Mouse (Mus musculus) layer of hippocampus, postnatal 25 days (tissue): ENCODE results near the gene Dlg5. TPM values are rescaled to one million over a fixed set of nuclear protein-coding genes. Genes with fewer than 3 reads are reported as not detected.

ENCODE experiments used
- DNase-seq, 2 experiments: peaks; one replicate each; pipeline ENCODE4 v3.0.0; 2022; ENCODE audit warnings: mixed read lengths in 2 of 2, low spot score in 1 of 2; ENCODE audit errors: extremely low spot score in 1 of 2
- microRNA-seq, 2 experiments: library from miRNA; unstranded; fragments of <30 nt; microRNA quantifications; one replicate each; pipeline ENCODE4 v1.2.0; 2021
- total RNA-seq, 2 experiments: library from RNA; stranded (reverse); gene quantifications; 2 replicates each; pipeline ENCODE4 v1.2.3; 2021

Gene Dlg5
- total RNA-seq, 2 experiments from 2014 or later: 52.0 to 54.3 TPM

DNA sequence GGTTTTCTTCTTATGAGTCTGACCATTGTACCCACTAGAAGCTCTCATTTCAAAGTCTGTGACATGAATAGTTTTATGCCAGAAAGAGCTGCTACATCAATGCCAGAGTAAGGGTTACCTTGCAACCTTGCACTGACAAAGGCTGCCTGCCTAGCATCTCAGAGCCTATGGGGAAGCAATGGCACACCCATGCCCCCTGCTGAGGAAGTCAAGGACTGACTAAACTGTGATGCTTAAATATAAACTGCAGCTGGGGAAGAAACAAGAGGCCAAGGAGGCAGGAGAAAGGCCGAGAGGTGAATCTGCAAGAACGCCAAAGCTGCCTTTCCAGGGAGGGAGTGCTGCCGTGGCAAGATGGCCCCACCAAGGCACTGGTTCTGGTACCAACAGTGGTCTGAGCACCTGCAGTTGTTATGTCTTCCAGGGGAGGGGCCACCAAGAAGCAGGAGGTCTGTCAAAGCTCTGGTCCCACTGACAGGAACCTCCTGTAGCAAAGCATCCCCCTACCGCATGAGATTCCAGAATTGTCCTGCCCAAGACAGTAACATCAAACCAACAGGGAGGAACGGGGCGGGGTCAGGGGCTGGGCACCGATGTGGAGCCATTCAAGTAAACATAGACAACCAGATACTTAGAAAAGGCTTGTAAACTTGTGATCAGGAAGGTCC lies 111.0 kb downstream of the Dlg5 start:
- DNase-seq: no peak

- no peak for DNase-seq
Measured at GRCm38 (mm10) chr14:24133801-24134200, 111.9 kb downstream of the Dlg5 start.

DNA sequence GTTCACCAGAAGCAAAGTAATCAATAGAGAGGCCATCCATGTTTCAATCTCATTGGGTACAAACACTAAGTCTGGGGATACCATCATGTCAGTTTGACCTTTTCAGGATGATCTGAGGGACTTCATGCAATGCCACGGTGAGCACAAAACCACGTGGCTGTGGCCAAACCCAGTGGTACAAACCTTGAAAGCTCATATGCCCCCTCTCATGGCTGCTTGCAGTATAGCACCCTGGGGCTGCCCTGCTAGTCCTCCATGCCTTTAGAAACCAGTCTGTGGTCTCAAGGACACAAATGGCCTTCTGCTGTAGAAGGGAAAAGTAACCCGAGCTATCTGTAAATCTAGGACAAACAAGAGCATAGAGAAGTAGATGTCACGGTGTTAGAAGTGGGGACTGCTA lies 113.6 kb downstream of the Dlg5 start:
- DNase-seq: peak in 1 of 2 experiments; percentile 41

- DNase-seq: no peak
Measured at GRCm38 (mm10) chr14:24125069-24125468, 120.7 kb downstream of the Dlg5 start.

- no peak for DNase-seq
Measured at GRCm38 (mm10) chr14:24124171-24124570, 121.5 kb downstream of the Dlg5 start.

DNA sequence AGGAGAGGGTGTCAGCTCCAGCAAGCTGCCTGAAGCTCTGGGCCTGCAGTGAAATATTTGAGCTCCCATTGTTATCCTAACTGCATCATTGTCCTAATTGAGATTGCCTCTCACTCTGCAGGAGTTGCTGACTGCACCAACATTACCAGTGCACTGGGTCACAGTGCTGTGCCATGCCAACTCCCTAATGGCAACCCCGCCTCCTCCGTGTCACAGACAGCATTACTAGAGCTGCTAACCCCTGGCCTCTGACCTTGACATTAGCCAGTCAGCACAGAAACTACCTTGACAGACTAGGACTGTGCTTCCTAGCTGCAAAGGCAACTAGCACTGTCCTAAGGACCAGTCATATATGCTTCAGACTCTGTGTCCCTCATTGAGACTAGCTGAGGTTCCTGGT lies 139.0 kb downstream of the Dlg5 start:
- DNase-seq: no peak

DNA sequence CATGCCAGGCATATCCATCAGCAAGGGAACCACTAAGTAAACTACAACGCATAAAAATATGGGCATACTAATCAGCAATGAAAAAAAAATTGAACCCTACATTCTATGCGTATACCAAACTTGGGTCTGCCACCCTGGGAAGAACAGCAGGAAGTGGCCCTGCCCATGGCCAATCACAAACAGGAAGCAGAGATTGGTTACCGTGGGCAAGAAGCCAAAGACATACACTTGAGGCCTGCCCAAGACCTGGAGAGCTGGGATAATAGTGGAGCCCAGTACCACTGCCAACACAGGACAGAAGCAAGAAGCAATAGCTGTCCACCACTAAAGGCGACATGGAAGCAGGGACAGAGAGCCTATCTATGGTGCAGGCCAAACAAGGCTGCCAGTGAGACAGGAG lies 146.9 kb downstream of the Dlg5 start:
- no peak for DNase-seq

- no peak for DNase-seq
Measured at GRCm38 (mm10) chr14:24094656-24095055, 151.1 kb downstream of the Dlg5 start.

DNA sequence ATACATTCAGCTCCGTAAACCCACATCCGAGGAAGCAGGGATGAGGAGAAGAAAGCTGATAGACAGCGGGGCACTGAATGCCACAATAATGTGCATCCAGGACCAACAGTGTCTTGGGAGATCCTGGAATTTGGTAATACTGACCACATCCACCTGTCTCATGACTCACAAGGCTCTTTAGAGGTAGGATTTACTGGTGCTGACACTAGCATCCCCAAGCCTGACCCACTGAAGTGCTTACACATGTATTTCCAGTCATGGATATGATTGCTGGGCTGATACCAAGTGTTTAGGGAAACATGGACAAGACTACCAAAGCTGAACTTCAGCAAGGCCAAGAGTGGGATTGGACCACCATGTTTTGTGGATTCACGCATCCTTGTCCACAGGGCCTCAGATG lies 152.5 kb downstream of the Dlg5 start:
- DNase-seq: no peak

DNA sequence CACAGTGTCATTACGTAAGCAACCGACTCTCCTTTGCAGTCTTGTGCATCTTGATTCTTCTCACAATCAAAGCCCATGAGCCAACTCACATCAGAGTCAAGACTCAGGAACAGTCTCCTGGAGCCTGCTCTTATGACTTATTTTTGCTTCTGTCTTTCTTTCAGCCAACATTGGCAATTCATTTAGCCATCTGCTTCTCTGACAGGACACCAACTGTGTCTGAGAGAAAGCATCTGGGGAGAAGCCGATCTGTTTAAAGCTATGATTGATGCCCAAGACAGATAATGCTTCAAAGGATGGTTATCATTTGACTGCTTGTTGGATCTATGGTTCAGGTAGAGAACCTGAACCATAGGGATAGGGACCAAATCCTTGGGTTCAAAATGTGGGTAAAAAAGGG lies 153.3 kb downstream of the Dlg5 start:
- DNase-seq: no peak

- no peak for DNase-seq
Measured at GRCm38 (mm10) chr14:24090790-24091189, 154.9 kb downstream of the Dlg5 start.

- no peak for DNase-seq
Measured at GRCm38 (mm10) chr14:24089181-24089580, 156.5 kb downstream of the Dlg5 start.

DNA sequence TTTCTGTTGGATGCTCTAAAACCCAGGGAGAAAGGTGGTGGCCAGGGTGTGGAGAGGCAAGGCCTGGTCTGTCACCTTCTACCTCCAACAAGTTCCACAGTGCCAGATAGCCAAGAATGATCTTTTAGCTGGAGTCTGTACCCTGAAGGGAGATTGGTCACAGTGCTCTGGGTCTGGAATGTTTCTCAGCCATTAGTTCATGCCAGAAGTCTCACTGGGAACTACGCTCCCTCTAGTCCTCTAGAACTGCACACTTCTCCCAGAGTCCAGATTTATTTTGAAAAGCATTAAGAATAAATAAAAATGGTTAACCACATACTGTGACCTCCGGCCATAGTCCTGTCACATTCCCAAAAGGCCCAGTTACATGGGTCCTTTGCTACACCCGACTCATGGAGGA lies 158.3 kb downstream of the Dlg5 start:
- no peak for DNase-seq

DNA sequence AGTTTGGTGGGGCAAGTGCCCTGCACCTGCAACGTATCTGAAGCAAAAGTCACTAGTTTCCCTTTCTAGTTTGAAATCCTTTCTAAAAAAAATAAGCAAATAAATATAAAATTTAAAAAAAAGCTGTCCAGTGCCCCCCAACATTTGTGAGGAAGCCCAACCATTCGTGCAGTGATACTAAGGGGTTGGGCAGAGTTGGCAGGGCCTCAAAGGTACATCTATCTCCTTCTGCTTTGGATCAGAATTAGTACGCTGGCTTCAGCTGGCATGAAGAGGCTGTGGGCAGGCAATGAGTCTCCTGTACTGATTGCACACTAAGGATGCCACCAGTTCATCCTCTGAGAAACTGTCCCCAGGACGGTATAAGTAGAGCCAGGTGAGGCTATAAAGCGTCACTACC lies 159.2 kb downstream of the Dlg5 start:
- no peak for DNase-seq

Small RNA genes lying within 50 kb of the gene (microRNA-seq; reads per million reads assigned to microRNA genes)
- 0 reads per million in 2 experiments for gene Mir7210

Other genes starting within 250 kb of the Dlg5 start
- 100 to 1,000 TPM; 123 to 154 TPM for gene Kcnma1, start 231.4 kb downstream of the Dlg5 start, total RNA-seq
- gene E330034G19Rik, start 47.3 kb upstream of the Dlg5 start, total RNA-seq: under 1 TPM in 1 of 2 experiments, not detected in 1; 0.63 TPM
- gene Polr3a, start 241.1 kb upstream of the Dlg5 start, total RNA-seq: 10 to 100 TPM; 32.8 to 39.6 TPM
- 100 to 1,000 TPM; 675 to 721 TPM for gene Rps24, start 241.2 kb upstream of the Dlg5 start, total RNA-seq